Mouse (Mus musculus) MEL (cell line): ENCODE results near the gene Fars2. TPM values are rescaled to one million over a fixed set of nuclear protein-coding genes. Genes with fewer than 3 reads are reported as not detected.

Experiments
- DNase-seq: peaks from one replicate; pipeline ENCODE4 v3.0.0; 2011; ENCODE audit warnings: low read depth, low spot score
- H3K27ac ChIP-seq: 2 replicates; pipeline ENCODE4 v1.5.1; 2012; ENCODE audit warnings: low read depth, mild to moderate bottlenecking, control low read depth, low read length, moderate library complexity; ENCODE audit not compliant: control insufficient read depth
- H3K27me3 ChIP-seq, 2 experiments: fragments of 150-350 bp in 1 of 2; sonication (generic) in 1 of 2; 2 replicates each; pipeline ENCODE4 v1.6.1; 2012; ENCODE audit warnings: low read length in 2 of 2, mild to moderate bottlenecking in 2 of 2, improper control_type of control experiment in 1 of 2, moderate library complexity in 1 of 2; ENCODE audit not compliant: insufficient read depth in 2 of 2, control insufficient read depth in 1 of 2
- H3K36me3 ChIP-seq, 2 experiments: 2 replicates each; pipeline ENCODE4 v1.6.1; 2012 to 2014; ENCODE audit warnings: low read length in 2 of 2, improper control_type of control experiment in 1 of 2, inconsistent platforms in 1 of 2, mild to moderate bottlenecking in 1 of 2; ENCODE audit not compliant: insufficient read depth in 2 of 2, control insufficient read depth in 1 of 2
- H3K4me1 ChIP-seq, 2 experiments: fragments of 150-350 bp in 1 of 2; sonication (generic) in 1 of 2; 2 replicates each; pipeline ENCODE4 v1.6.1; 2012; ENCODE audit warnings: low read length in 2 of 2, improper control_type of control experiment in 1 of 2, mild to moderate bottlenecking in 1 of 2; ENCODE audit not compliant: insufficient read depth in 2 of 2, control insufficient read depth in 1 of 2
- H3K4me3 ChIP-seq, 2 experiments: fragments of 150-350 bp in 1 of 2; sonication (generic) in 1 of 2; 2 replicates each; pipeline ENCODE4 v1.5.1; 2012; ENCODE audit warnings: low read depth in 2 of 2, low read length in 2 of 2, mild to moderate bottlenecking in 2 of 2, moderate library complexity in 2 of 2, control low read depth in 1 of 2, improper control_type of control experiment in 1 of 2; ENCODE audit not compliant: control insufficient read depth in 1 of 2, insufficient read depth in 1 of 2
- H3K79me2 ChIP-seq: 2 replicates; pipeline ENCODE4 v1.6.1; 2012; ENCODE audit warnings: mild to moderate bottlenecking, low read length, moderate library complexity; ENCODE audit not compliant: control insufficient read depth, poor library complexity, insufficient read depth
- H3K9ac ChIP-seq: 2 replicates; pipeline ENCODE4 v1.6.1; 2012; ENCODE audit warnings: low read depth, mild to moderate bottlenecking, control low read depth, low read length, moderate library complexity; ENCODE audit not compliant: control insufficient read depth, poor library complexity, severe bottlenecking
- H3K9me3 ChIP-seq: fragments of 150-350 bp; sonication (generic); replicated peaks from 2 replicates; pipeline ENCODE4 v1.6.1; 2012; ENCODE audit warnings: mild to moderate bottlenecking, low read length, improper control_type of control experiment, moderate library complexity; ENCODE audit not compliant: insufficient read depth
- CTCF ChIP-seq, 3 experiments: IDR thresholded peaks in 2 of 3; conservative IDR thresholded peaks in 1 of 3; 2 replicates each; pipeline ENCODE4 v1.5.1; 2011 to 2012; ENCODE audit warnings: low read length in 3 of 3, low read depth in 2 of 3, mild to moderate bottlenecking in 2 of 3, improper control_type of control experiment in 1 of 3, inconsistent platforms in 1 of 3, mixed read lengths in 1 of 3, moderate library complexity in 1 of 3; ENCODE audit not compliant: control insufficient read depth in 1 of 3, insufficient read depth in 1 of 3, poor library complexity in 1 of 3, severe bottlenecking in 1 of 3
- GATA1 ChIP-seq: IDR thresholded peaks from 2 replicates; pipeline ENCODE4 v1.6.1; 2011; ENCODE audit warnings: low read depth, low read length, improper control_type of control experiment
- KAT2A ChIP-seq: conservative IDR thresholded peaks from 2 replicates; pipeline ENCODE4 v1.6.1; 2012; ENCODE audit warnings: low read depth, low read length, improper control_type of control experiment, inconsistent platforms
- MAFK ChIP-seq: IDR thresholded peaks from 2 replicates; pipeline ENCODE4 v1.6.1; 2011; ENCODE audit warnings: low read depth, mild to moderate bottlenecking, low read length, improper control_type of control experiment, borderline replicate concordance
- MAZ ChIP-seq: IDR thresholded peaks from 2 replicates; pipeline ENCODE4 v1.6.1; 2012; ENCODE audit warnings: low read depth, mild to moderate bottlenecking, inconsistent platforms, low read length, improper control_type of control experiment
- MEF2A ChIP-seq: IDR thresholded peaks from 2 replicates; pipeline ENCODE4 v1.6.1; 2014; ENCODE audit warnings: low read depth, mild to moderate bottlenecking, inconsistent platforms, low read length, improper control_type of control experiment; ENCODE audit not compliant: poor library complexity, insufficient replicate concordance, severe bottlenecking; ENCODE audit errors: extremely low read depth
- POLR2AphosphoS2 ChIP-seq: IDR thresholded peaks from 2 replicates; pipeline ENCODE4 v1.6.1; 2011; ENCODE audit warnings: low read length, improper control_type of control experiment
- POLR2AphosphoS5 ChIP-seq: IDR thresholded peaks from 2 replicates; pipeline ENCODE4 v1.6.1; 2012; ENCODE audit warnings: low read depth, borderline replicate concordance, mild to moderate bottlenecking, inconsistent platforms, low read length, moderate library complexity, mixed read lengths
- SIN3A ChIP-seq: IDR thresholded peaks from 2 replicates; pipeline ENCODE4 v1.6.1; 2012; ENCODE audit warnings: low read length, improper control_type of control experiment, inconsistent platforms
- TAL1 ChIP-seq: IDR thresholded peaks from 2 replicates; pipeline ENCODE4 v1.6.1; 2012; ENCODE audit warnings: mild to moderate bottlenecking, inconsistent platforms, low read length, moderate library complexity, mixed read lengths
- TCF12 ChIP-seq: IDR thresholded peaks from 2 replicates; pipeline ENCODE4 v1.6.1; 2014; ENCODE audit warnings: low read depth, mild to moderate bottlenecking, inconsistent platforms, low read length, improper control_type of control experiment, moderate library complexity
- USF2 ChIP-seq, 2 experiments: IDR thresholded peaks; 2 replicates each; pipeline ENCODE4 v1.6.1; 2011 to 2012; ENCODE audit warnings: improper control_type of control experiment in 2 of 2, low read length in 2 of 2, borderline replicate concordance in 1 of 2, inconsistent platforms in 1 of 2, low read depth in 1 of 2, mild to moderate bottlenecking in 1 of 2; ENCODE audit not compliant: insufficient read depth in 1 of 2
- ZC3H11A ChIP-seq: IDR thresholded peaks from 2 replicates; pipeline ENCODE4 v1.6.1; 2012; ENCODE audit warnings: low read depth, mild to moderate bottlenecking, inconsistent platforms, low read length, improper control_type of control experiment
- ZMIZ1 ChIP-seq: IDR thresholded peaks from 2 replicates; pipeline ENCODE4 v1.6.1; 2012; ENCODE audit warnings: low read depth, mild to moderate bottlenecking, inconsistent platforms, low read length, improper control_type of control experiment, moderate library complexity
- polyA plus RNA-seq, 2 experiments: library from polyadenylated mRNA; stranded (reverse) in 1 of 2; unstranded in 1 of 2; fragments of >175 nt in 1 of 2; fragments of >200 nt in 1 of 2; gene quantifications; 2 replicates each; pipeline versions ENCODE4 v1.2.1 to v1.2.4; 2012; ENCODE audit warnings: low replicate concordance in 2 of 2, low read depth in 1 of 2; ENCODE audit not compliant: insufficient read length in 2 of 2, insufficient read depth in 1 of 2, missing spikeins in 1 of 2
- total RNA-seq: library from RNA; depleted of rRNA; stranded (reverse); fragments of 300-350 nt; gene quantifications from 2 replicates; pipeline ENCODE4 v1.2.3, GENCODE M21; 2012

The Fars2 gene
- total and polyA plus RNA-seq, 3 experiments: 32.6 to 39.2 TPM; not detected in 1

GRCm38 (mm10) chr13:36369400-36369799 is 252.2 kb downstream of the Fars2 start:
- Histone ChIP-seq H3K27me3 (no peaks in the 10 kb centered on the region), H3K4me1 (peaks cover 4 to 18% of the 10 kb centered on the region in 2 experiments), H3K27ac (no peak overlapping the region), H3K9ac (no peak overlapping the region), H3K4me3 (no peak overlapping the region), H3K9me3 (no peaks in the 10 kb centered on the region), H3K79me2 (no peaks in the 10 kb centered on the region), H3K36me3 (peaks cover 0 to 10% of the 10 kb centered on the region in 2 experiments; a peak in 2 of 4 replicates)
- no peak for DNase-seq
- TF ChIP-seq CTCF (IDR thresholded peaks at IDR 0.05 in 2 of 3, conservative IDR thresholded peaks at IDR 0.05 in 1 of 3; ENCODE audit: control insufficient read depth in 1 of 3, insufficient read depth in 1 of 3, low read depth in 2 of 3, low read length in 3 of 3, poor library complexity in 1 of 3, severe bottlenecking in 1 of 3): no peak
- no peak for TF ChIP-seq SIN3A
- no peak for TF ChIP-seq POLR2AphosphoS2
- TF ChIP-seq USF2 (IDR thresholded peaks at IDR 0.05; ENCODE audit: borderline replicate concordance in 1 of 2, insufficient read depth in 1 of 2, low read depth in 1 of 2, low read length in 2 of 2): no peak
- no peak for TF ChIP-seq TAL1

- Histone ChIP-seq H3K4me3 (no peak overlapping the region), H3K9ac (no peak overlapping the region), H3K36me3 (no peaks in the 10 kb centered on the region), H3K9me3 (no peaks in the 10 kb centered on the region), H3K27ac (no peak overlapping the region)
- no peak for DNase-seq
- no peak for TF ChIP-seq ZC3H11A
- TF ChIP-seq, all 39 proteins: peak for 0
- no peaks in the 10 kb centered on the region for H3K4me1 ChIP-seq
- no peaks in the 10 kb centered on the region for H3K27me3 ChIP-seq
- no peaks in the 10 kb centered on the region for H3K79me2 ChIP-seq
These were observed 266.0 kb downstream of the Fars2 start for GRCm38 (mm10) chr13:36383236-36383635.

- H3K27me3 ChIP-seq: no peaks in the 10 kb centered on the region
- H3K4me3 ChIP-seq: no peak overlapping the region
- no peak overlapping the region for H3K9ac ChIP-seq
- DNase-seq: no peak
- TF ChIP-seq MEF2A (no peak), GATA1 (no peak), SIN3A (no peak), POLR2AphosphoS2 (no peak), TAL1 (no peak), POLR2AphosphoS5 (no peak), MAFK (no peak), ZMIZ1 (no peak), MAZ (no peak), TCF12 (no peak), KAT2A (no peak)
- no peaks in the 10 kb centered on the region for H3K9me3 ChIP-seq
- no peaks in the 10 kb centered on the region for H3K79me2 ChIP-seq
- no peak overlapping the region for H3K27ac ChIP-seq
- H3K4me1 ChIP-seq: no peaks in the 10 kb centered on the region
- H3K36me3 ChIP-seq: no peaks in the 10 kb centered on the region
These were observed 268.9 kb downstream of the Fars2 start for GRCm38 (mm10) chr13:36386074-36386473.
